Mouse (Mus musculus) heart, embryonic 12.5 days (tissue): ENCODE measurements at regions not wholly inside any gene's neighbourhood (a gene's known extent, or its start where the extent isn't known, plus 50 kb on each side); places are given as distances from the start of the nearest gene placed in this dataset.

Experiments
- ATAC-seq: fragments of 200-750 bp; cut with Nextera tagmentation; 2 replicates; pipeline ENCODE4 v1.8.0; 2017; ENCODE audit warnings: moderate TSS enrichment, moderate library complexity; ENCODE audit not compliant: insufficient number of reproducible peaks, low FRiP score
- H3K27ac ChIP-seq: fragments of 300-500 bp; sonication (generic); 2 replicates; pipeline ENCODE4 v1.5.1; 2016; ENCODE audit warnings: mild to moderate bottlenecking, moderate library complexity; ENCODE audit not compliant: poor library complexity, severe bottlenecking
- H3K27me3 ChIP-seq: fragments of 300-500 bp; sonication (generic); replicated peaks from 2 replicates; pipeline ENCODE4 v1.6.1; 2016; ENCODE audit warnings: mild to moderate bottlenecking, moderate library complexity
- H3K36me3 ChIP-seq: fragments of 300-500 bp; sonication (generic); 2 replicates; pipeline ENCODE4 v1.6.1; 2016; ENCODE audit warnings: mild to moderate bottlenecking, moderate library complexity
- H3K4me1 ChIP-seq: fragments of 300-500 bp; sonication (generic); replicated peaks from 2 replicates; pipeline ENCODE4 v1.6.1; 2016; ENCODE audit warnings: mild to moderate bottlenecking
- H3K4me2 ChIP-seq: fragments of 300-500 bp; sonication (generic); 2 replicates; pipeline ENCODE4 v1.6.1; 2016; ENCODE audit warnings: mild to moderate bottlenecking, moderate library complexity
- H3K4me3 ChIP-seq: fragments of 300-500 bp; sonication (generic); 2 replicates; pipeline ENCODE4 v1.5.1; 2016; ENCODE audit warnings: mild to moderate bottlenecking
- H3K9ac ChIP-seq: fragments of 300-500 bp; sonication (generic); 2 replicates; pipeline ENCODE4 v1.6.1; 2016; ENCODE audit warnings: mild to moderate bottlenecking, moderate library complexity
- H3K9me3 ChIP-seq: fragments of 300-500 bp; sonication (generic); replicated peaks from 2 replicates; pipeline ENCODE4 v1.6.1; 2016; ENCODE audit warnings: mild to moderate bottlenecking, moderate library complexity
- WGBS: fragments of 180-500 bp; shearing (Covaris S2); methylation state at CpG from one replicate; pipeline ENCODE4 v1.1.7; 2016; 5-methylcytosine and 5-hydroxymethylcytosine counted together

- Histone ChIP-seq H3K4me1 (no peaks in the 10 kb centered on the region), H3K9me3 (no peaks in the 10 kb centered on the region), H3K36me3 (no peaks in the 10 kb centered on the region), H3K9ac (no peak overlapping the region), H3K27me3 (no peaks in the 10 kb centered on the region), H3K27ac (no peak overlapping the region), H3K4me2 (no peak overlapping the region), H3K4me3 (no peak overlapping the region)
- ATAC-seq = no peak
These were observed 145.0 kb downstream of the Ahr start for GRCm38 (mm10) chr12:35389839-35390238.

- H3K36me3 ChIP-seq = no peaks in the 10 kb centered on the region
- ATAC-seq = no peak
- no peak overlapping the region for H3K4me3 ChIP-seq
- no peaks in the 10 kb centered on the region for H3K4me1 ChIP-seq
- H3K9ac ChIP-seq = no peak overlapping the region
- no peak overlapping the region for H3K4me2 ChIP-seq
- 81% methylated on average over 4 of the region's 4 CpGs for WGBS
- H3K9me3 ChIP-seq = no peaks in the 10 kb centered on the region
- H3K27ac ChIP-seq = no peak overlapping the region
- no peaks in the 10 kb centered on the region for H3K27me3 ChIP-seq
These were observed 150.6 kb downstream of the Ahr start for GRCm38 (mm10) chr12:35384211-35384610.

- ATAC-seq = no peak
- H3K4me3 ChIP-seq = no peak overlapping the region
- H3K4me1 ChIP-seq = no peaks in the 10 kb centered on the region
- no peaks in the 10 kb centered on the region for H3K27me3 ChIP-seq
- 71% methylated on average over 3 of the region's 3 CpGs for WGBS
- no peaks in the 10 kb centered on the region for H3K36me3 ChIP-seq
- no peaks in the 10 kb centered on the region for H3K9me3 ChIP-seq
- no peak overlapping the region for H3K4me2 ChIP-seq
- no peak overlapping the region for H3K27ac ChIP-seq
- no peak overlapping the region for H3K9ac ChIP-seq
These were observed 157.6 kb downstream of the Ahr start for GRCm38 (mm10) chr12:35377266-35377665.

- no peak overlapping the region for H3K27ac ChIP-seq
- H3K9ac ChIP-seq = no peak overlapping the region
- H3K36me3 ChIP-seq = no peaks in the 10 kb centered on the region
- H3K4me2 ChIP-seq = no peak overlapping the region
- no peaks in the 10 kb centered on the region for H3K9me3 ChIP-seq
- H3K4me1 ChIP-seq = no peaks in the 10 kb centered on the region
- no peak for ATAC-seq
- no peaks in the 10 kb centered on the region for H3K27me3 ChIP-seq
- H3K4me3 ChIP-seq = no peak overlapping the region
These were observed 158.5 kb downstream of the Ahr start for GRCm38 (mm10) chr12:35376365-35376764.

GRCm38 (mm10) chr12:35357901-35358300, 176.9 kb downstream of the Ahr start:
- 83% methylated on average over 2 of the region's 2 CpGs for WGBS
- Histone ChIP-seq H3K9me3 (no peaks in the 10 kb centered on the region), H3K9ac (no peak overlapping the region), H3K36me3 (no peaks in the 10 kb centered on the region), H3K4me1 (no peaks in the 10 kb centered on the region), H3K4me3 (no peak overlapping the region), H3K4me2 (no peak overlapping the region), H3K27ac (no peak overlapping the region), H3K27me3 (no peaks in the 10 kb centered on the region)
- ATAC-seq = no peak

- Histone ChIP-seq H3K9me3 (no peaks in the 10 kb centered on the region), H3K36me3 (no peaks in the 10 kb centered on the region), H3K27ac (no peak overlapping the region), H3K4me3 (no peak overlapping the region), H3K4me1 (no peaks in the 10 kb centered on the region), H3K4me2 (no peak overlapping the region), H3K9ac (no peak overlapping the region), H3K27me3 (no peaks in the 10 kb centered on the region)
- 60% methylated on average over 4 of the region's 4 CpGs for WGBS
- no peak for ATAC-seq
These were observed 196.5 kb downstream of the Ahr start for GRCm38 (mm10) chr12:35338191-35338954.

GRCm38 (mm10) chr12:35336314-35336713, 198.5 kb downstream of the Ahr start:
- no peak for ATAC-seq
- Histone ChIP-seq H3K36me3 (no peaks in the 10 kb centered on the region), H3K27me3 (no peaks in the 10 kb centered on the region)

GRCm38 (mm10) chr12:35334344-35335075, 200.3 kb downstream of the Ahr start:
- 61% methylated on average over 10 of the region's 10 CpGs for WGBS
- no peak for ATAC-seq
- Histone ChIP-seq H3K4me1 (no peaks in the 10 kb centered on the region), H3K36me3 (no peaks in the 10 kb centered on the region), H3K9ac (no peak overlapping the region), H3K27ac (no peak overlapping the region), H3K27me3 (no peaks in the 10 kb centered on the region), H3K9me3 (no peaks in the 10 kb centered on the region; the same call in 1 of the 2 replicates), H3K4me2 (no peak overlapping the region), H3K4me3 (no peak overlapping the region)

More at GRCm38 (mm10) chr12:35336314-35336713, 198.5 kb downstream of the Ahr start:
- Histone ChIP-seq H3K9ac (no peak overlapping the region), H3K9me3 (no peaks in the 10 kb centered on the region; the same call in 1 of the 2 replicates), H3K4me3 (no peak overlapping the region), H3K27ac (no peak overlapping the region), H3K4me1 (no peaks in the 10 kb centered on the region), H3K4me2 (no peak overlapping the region)

GRCm38 (mm10) chr12:35331303-35331702, 203.5 kb downstream of the Ahr start:
- no peak overlapping the region for H3K27ac ChIP-seq

GRCm38 (mm10) chr12:35329699-35330098, 205.1 kb downstream of the Ahr start:
- no peaks in the 10 kb centered on the region for H3K4me1 ChIP-seq
- no peaks in the 10 kb centered on the region for H3K27me3 ChIP-seq
- no peak overlapping the region for H3K4me3 ChIP-seq
- WGBS = 78% methylated on average over 6 of the region's 6 CpGs
- ATAC-seq = no peak
- H3K9ac ChIP-seq = no peak overlapping the region
- no peak overlapping the region for H3K27ac ChIP-seq
- no peaks in the 10 kb centered on the region; the same call in 1 of the 2 replicates for H3K9me3 ChIP-seq
- no peak overlapping the region for H3K4me2 ChIP-seq
- no peaks in the 10 kb centered on the region for H3K36me3 ChIP-seq

More at GRCm38 (mm10) chr12:35331303-35331702, 203.5 kb downstream of the Ahr start:
- Histone ChIP-seq H3K4me2 (no peak overlapping the region), H3K27me3 (no peaks in the 10 kb centered on the region), H3K4me3 (no peak overlapping the region), H3K36me3 (no peaks in the 10 kb centered on the region), H3K9ac (no peak overlapping the region), H3K9me3 (no peaks in the 10 kb centered on the region; the same call in 1 of the 2 replicates), H3K4me1 (no peaks in the 10 kb centered on the region)
- no peak for ATAC-seq
- WGBS = 89% methylated on average over 3 of the region's 3 CpGs

- no peaks in the 10 kb centered on the region for H3K36me3 ChIP-seq
- WGBS = 78% methylated on average over 4 of the region's 4 CpGs
- H3K9me3 ChIP-seq = 0 out of 2 replicates have a peak, but pooled peaks cover 4% of the 10 kb centered on the region
- H3K27me3 ChIP-seq = no peaks in the 10 kb centered on the region
- H3K9ac ChIP-seq = no peak overlapping the region
- H3K4me1 ChIP-seq = no peaks in the 10 kb centered on the region
- no peak overlapping the region for H3K4me2 ChIP-seq
- H3K27ac ChIP-seq = no peak overlapping the region
- ATAC-seq = no peak
- H3K4me3 ChIP-seq = no peak overlapping the region
These were observed 215.3 kb downstream of the Ahr start for GRCm38 (mm10) chr12:35319571-35319970.
